Mouse (Mus musculus): ENCODE results near the gene Abcg4. TPM values are rescaled to one million over a fixed set of nuclear protein-coding genes. Genes with fewer than 3 reads are reported as not detected.
"Not testable (repeated sequence)": the region's sequence is repeated elsewhere in the genome, so short reads cannot be mapped to it uniquely, and the experiment has no call there.

The Abcg4 gene
- 1 to 10 TPM; 1.5 TPM for total RNA-seq (2021)
- long read RNA-seq, experiment 1, partial matches to known transcripts, result 0 of 1 reads
- long read RNA-seq, experiment 1, other reads (novel, unspliced or antisense), result 1 of 1 reads
- long read RNA-seq, experiment 2, partial matches to known transcripts, result 0 of 1 reads
- long read RNA-seq, experiment 2, other reads (novel, unspliced or antisense), result 1 of 1 reads

DNA sequence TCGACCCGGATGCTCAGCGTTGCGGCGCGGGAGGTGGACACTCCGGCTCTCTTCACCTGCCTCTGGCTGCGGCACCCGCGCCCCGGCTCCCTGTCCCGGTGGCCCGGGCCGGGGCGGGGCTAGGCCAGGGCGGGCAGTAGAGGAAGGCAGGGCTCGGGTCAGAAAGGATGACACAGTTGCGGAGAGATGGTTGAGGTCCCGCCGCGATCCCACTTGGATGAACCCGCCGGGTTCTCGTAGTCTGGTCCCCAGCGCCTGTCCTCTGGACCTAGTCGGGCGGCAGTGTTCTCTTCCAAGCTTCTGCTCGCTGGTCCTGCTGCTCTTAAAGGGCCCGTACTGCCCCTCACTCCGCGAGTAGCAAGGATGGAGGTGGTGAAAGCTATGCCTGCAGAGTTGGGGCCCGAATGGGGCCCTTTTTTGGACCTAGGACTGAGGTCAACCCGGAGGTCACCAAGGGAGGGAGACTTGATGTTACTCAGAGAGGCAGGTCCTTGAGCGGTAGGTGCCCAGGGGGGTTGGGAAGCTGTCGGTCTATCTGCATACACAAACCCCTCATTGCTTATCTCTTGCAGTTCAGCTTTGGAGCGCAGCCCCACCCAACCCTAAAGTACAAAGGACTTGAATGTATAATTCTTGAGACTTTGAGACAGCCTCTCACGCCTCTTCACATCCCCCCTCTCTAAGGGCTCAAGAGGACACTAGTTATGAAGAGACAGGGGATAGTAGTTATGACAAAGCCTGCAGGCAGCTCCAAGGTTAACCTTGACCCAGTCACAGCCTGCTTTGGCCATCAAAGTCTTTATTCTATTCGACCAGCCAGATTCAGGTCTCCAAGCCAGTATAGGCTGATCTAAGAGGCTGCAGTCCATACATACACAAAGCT is at the start of gene Abcg4:
TSS of gene Abcg4 (minus strand) at position 540 of the 883 bp plus-strand sequence.
- DNase-seq (ENCODE audit: low spot score in 2 of 2), result peak in 1 of 2 experiments; percentile 23

DNA sequence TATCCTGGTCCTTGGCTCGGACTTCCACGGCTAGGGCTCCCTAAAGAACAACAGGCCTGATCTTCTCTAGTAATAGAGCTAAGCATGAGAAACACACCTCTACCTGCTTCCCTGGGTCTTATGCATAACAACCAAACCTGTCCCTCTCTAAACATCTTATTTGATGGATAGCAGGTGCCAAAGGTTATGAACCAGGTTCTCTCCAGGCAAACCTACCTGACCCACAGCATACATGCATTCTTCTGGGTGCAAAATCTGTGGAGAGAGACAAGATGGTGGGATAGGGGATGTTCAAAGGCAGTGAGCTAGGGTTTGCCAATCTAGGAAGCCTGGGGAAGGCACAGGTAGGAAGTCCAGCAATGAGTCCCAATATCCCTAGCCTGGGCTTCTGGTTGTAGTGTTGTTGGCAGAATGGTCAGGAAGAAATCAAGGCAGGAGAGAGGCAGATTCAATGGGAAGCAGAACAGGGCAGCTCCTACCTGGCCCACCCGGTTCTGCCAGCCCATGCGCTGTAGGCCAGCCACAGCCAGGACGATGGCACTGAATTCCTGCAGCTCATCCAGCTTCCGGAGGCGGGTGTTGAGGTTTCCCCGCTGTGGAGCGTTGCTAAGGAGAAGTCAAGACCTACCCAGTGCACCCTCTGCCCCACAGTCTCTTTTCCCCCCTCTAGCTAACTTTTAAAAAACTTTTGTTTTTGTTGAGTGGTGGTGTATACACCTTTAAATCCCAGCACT is 49.2 kb upstream of the Abcg4 start:
- no peak for DNase-seq (ENCODE audit: low spot score in 2 of 2)

DNA sequence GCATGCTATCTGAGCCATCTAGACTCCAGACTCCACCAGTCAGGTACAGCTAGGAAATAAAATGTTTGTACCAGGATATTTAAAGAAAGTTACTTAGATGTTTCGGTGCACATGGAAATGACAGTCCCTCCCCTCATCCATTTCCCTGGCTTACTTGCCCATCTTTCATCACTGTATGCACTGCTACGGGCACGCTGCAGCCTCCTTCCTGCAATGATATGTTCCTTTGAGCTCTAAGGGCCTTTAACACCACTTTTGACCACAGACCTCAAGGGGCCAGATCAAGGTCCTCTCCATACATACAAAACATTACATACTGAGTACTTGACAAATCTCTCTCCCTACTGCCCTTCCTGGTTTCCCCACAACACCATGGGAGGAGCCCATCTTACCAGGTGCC is 48.5 kb upstream of the Abcg4 start:
- DNase-seq (ENCODE audit: low spot score in 2 of 2), result no peak

DNA sequence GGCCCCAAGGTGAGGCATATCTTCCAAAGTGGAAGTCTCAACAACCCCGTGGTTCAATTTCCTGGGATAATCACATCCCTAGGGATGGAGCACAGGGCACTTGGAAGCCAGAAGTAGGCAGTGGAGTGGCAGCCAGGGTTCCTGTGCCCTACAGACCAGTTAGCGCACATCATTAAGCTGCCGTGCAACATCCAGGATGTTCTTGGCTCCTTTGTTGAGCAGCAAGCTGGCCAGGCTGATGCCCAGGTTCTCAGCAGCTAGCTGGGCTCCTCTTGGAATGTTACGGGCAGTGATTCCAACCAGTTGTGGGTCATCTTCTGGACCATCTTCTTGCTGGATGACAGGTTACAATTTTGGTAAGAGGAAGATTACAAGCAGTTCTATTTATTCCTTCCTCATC is 48.1 kb upstream of the Abcg4 start:
- DNase-seq (ENCODE audit: low spot score in 2 of 2), result not testable (repeated sequence)

DNA sequence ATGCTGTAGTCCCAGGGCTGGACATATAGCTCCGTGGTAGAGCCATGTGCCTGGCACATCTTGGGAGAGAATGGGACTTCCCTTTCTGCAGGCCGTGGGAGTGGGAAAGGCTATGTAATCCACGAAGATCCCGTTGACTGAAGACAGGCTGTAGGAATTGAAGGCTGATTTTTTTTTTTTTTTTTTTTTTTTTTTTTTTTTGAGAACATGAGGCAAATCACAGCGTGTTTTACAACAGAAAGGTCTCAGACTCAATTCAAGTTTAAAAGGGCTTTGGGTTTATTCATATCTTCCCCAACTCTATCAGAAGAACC is 47.6 kb upstream of the Abcg4 start:
- DNase-seq (ENCODE audit: low spot score in 2 of 2), result no peak

DNA sequence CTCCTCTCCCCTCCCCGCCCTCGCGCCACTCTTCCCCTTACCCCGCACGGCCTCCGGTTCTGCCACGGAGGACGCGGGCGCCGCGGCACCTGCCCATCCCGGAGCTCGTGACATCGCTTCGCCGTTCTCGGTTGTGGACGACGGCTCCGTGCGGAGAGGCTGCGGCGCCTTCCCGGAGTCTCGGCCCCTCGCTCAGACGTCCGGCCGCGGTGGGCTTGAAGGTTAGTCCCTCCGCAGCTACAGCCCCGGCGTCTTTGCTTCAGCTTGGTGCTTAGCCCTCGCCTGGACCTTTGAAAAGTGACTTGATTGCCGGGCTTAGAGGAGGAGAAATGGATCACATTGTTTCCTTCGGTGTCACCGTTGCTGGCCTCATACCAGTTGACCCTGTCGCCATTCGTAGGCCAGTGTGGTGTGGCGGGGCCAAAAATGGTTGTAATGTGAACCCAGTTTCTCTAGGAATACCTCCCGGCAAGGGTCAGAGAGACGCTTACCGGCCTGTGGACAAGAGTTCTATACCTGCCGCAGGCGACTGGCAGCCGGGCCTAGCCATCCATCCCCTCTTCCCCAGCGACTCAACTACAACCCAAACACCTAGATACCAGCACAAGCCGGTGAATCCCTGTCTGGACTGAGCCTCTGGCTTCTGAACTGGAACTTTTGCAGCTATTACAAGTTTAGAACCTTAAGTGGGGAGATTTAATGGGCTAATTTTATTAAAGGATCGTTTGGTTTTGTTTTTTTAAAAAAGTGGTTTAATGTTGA is 47.1 kb upstream of the Abcg4 start:
- peak; percentile 48 for DNase-seq (ENCODE audit: low spot score in 2 of 2)

DNA sequence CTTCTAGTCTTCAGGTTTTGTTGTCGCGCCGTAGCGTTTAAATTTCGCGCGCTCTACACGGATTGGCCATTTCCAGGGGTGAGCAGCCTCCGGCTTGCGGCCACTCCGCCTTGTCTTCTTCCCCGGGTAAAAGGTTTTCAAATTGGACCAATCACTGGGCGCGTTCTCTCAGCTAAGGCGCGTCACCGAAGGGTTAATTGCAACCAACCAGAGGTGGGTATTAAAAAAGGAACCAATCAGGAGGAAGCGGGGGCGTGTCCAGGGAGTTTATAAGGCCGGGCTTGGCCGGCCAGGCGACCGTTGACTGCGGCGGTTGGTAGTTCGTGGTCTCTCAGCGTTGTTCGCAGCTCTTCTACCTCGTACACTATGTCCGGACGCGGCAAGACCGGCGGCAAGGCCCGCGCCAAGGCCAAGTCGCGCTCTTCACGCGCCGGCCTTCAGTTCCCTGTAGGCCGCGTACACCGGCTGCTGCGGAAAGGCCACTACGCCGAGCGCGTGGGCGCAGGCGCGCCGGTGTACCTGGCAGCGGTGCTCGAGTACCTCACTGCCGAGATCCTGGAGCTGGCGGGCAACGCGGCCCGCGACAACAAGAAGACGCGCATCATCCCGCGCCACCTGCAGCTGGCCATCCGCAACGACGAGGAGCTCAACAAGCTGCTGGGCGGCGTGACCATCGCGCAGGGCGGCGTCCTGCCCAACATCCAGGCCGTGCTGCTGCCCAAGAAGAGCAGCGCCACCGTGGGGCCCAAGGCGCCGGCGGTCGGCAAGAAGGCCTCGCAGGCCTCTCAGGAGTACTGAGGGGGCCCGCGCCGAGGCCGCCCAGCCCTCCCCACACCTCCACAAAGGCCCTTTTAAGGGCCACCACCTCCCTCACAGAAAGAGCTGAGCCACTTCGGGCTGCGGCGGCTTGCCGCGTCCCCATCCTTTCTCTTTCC is 46.2 kb upstream of the Abcg4 start, which contains the start of gene H2afx:
TSS of gene H2afx (plus strand) at position 299 of the 935 bp plus-strand sequence.
- peak; percentile 89 to 98 for DNase-seq (ENCODE audit: low spot score in 2 of 2)

DNA sequence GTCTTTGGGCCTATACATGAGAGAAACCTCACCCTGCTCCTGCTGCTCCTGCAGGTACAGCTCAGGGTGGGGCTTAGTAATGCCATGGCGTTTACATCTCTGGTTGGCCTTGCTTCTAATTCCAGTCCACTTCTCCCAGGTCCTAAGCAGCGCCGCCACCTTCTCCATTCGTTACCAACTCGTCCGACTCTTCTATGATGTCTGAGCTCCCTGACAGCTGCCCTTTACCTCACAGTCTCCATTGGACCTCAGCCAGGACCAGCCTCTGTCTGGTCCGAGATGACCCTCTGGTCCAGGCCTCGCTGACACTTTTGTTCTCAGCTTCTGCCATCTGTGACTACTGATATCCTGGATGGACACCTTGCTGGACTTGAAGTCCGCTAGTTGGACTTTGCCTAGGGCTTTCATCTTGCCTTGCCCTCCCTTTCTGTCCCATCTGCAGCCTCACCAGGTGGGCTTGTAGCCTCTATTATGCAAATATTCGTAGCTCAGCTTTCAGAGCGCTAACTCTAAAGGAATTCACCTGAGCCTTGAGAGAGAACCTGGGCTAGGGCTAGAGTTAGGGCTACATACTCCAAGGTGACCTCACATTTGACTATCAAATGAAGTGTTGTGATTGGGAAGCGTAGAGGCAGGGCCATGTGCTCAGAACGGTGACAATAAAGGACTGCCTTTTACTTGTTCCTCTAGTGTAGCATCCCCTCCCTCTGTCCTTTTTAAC is 44.7 kb upstream of the Abcg4 start:
- no peak for DNase-seq (ENCODE audit: low spot score in 2 of 2)

DNA sequence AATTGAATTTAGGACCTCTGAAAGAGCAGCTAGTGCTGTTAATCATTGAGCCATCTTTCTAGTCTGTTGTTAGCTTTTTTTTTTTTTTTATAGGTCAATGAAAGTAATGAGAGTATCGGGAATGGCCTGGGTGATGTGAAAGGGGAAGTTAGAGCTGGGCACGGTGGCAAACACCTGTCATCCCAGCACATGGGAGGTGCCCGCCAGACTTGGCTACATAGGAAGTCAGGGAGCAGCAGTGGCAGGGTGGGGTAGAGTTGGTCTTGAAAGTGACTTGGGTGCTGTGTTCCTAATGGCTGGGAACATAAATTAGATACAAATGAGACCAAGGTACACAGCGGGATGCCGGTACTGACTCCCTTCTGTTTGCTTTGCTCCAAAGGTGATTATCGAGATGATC is 42.3 kb upstream of the Abcg4 start:
- no peak for DNase-seq (ENCODE audit: low spot score in 2 of 2)

DNA sequence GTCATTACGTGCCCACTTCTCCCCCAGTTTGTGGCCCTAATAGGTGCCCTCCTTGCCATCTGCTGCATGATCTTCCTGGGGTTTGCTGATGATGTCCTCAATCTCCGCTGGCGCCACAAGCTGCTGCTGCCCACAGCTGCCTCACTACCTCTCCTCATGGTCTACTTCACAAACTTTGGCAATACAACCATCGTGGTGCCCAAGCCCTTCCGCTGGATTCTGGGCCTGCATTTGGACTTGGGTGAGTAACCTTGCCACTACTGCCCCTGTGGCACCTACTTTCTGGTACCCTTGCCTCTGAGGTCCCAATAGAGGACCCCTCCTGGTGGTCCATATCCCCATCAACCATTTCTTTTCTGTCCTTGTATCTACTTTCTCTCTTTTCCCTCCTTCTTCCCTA is 39.5 kb upstream of the Abcg4 start:
- no peak for DNase-seq (ENCODE audit: low spot score in 2 of 2)

DNA sequence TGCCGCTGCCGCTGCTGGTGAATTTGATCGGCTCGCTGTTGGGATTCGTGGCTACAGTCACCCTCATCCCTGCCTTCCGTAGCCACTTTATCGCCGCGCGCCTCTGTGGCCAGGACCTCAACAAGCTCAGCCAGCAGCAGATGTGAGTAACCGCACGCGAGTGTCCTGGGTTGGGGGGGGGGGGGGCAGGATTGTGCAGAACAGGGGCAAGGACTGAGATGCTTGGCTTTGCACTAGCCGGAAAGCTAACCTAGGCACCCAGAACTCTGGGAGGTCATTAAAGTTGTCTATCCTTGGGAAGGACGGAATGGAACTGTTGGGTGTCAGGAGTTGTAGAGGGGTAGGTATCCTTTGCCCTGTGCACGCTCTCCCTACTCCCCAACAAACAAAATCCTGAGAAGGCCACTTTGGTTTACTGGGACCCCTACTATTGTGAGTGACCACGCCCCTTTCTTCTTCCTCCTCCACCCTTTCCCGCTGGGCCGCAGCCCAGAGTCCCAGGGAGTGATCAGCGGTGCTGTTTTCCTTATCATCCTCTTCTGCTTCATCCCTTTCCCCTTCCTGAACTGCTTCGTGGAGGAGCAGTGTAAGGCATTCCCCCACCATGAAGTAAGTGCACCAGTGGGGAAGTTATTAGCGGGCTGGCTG is 38.8 kb upstream of the Abcg4 start:
- no peak for DNase-seq (ENCODE audit: low spot score in 2 of 2)

DNA sequence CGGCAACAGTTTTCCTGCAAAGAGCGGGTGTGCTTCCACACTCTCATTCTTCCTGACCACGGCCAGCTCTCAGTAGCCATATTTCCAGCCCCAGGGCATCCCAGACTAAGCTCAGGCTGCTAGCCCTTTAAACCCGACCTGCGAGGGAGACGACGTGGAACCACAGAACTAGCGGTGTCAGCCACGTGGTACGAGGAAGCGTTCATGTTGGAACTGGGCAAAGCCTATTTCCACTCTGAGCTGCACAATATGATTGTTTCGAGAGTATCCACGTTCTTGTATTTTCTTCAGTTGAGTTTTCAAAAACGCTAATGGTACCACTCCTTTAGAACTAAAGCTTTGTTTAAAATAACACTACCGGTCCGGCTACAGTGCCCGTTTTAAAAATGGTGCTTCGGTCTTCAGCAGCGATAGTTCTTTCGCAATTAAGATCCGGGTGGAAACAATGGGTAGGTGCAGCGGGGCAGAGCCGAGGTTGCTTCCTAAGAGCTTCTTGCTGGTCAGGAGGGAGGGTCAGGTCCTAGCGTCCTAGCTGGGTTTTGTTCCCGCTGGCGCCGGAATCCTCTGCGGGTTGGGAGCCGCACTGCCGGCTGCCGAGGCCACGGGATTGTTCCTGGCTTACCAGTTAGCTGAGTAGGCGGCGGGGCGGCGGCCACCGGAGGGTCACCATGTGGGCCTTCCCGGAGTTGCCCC is 38.1 kb upstream of the Abcg4 start:
- peak; percentile 63 to 80 for DNase-seq (ENCODE audit: low spot score in 2 of 2)

DNA sequence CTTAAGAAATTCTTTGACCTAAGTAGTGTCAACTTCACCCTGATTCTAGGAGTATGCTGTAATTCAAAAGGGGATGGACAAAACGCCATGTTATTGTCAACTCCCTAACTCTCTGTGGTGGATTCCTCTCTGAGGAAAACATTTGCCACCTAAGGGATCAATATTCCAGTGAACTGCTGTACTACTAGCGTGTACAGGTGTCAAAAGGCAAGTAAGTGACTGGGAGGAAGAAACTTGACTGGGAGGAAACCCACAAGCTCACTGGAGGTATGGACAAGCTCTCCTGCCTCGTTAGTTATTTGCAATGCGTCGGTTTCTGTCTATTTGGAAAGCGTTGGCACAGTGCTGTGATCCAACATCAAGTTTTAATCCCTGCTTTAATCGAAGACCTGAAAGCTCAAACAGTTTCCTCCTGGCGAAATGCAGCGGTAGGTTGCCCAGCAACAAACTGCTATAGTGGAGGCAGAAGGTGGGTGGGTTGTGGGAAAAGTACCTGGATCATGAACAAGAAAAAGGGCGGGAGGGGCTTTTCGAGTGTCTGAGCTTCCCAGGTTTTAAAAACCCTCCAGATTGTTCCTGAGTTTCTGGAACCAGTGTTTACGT is 37.5 kb upstream of the Abcg4 start, which contains the start of gene Dpagt1:
TSS of gene Dpagt1 (plus strand) at position 252 of the 603 bp plus-strand sequence.
- no peak for DNase-seq (ENCODE audit: low spot score in 2 of 2)

DNA sequence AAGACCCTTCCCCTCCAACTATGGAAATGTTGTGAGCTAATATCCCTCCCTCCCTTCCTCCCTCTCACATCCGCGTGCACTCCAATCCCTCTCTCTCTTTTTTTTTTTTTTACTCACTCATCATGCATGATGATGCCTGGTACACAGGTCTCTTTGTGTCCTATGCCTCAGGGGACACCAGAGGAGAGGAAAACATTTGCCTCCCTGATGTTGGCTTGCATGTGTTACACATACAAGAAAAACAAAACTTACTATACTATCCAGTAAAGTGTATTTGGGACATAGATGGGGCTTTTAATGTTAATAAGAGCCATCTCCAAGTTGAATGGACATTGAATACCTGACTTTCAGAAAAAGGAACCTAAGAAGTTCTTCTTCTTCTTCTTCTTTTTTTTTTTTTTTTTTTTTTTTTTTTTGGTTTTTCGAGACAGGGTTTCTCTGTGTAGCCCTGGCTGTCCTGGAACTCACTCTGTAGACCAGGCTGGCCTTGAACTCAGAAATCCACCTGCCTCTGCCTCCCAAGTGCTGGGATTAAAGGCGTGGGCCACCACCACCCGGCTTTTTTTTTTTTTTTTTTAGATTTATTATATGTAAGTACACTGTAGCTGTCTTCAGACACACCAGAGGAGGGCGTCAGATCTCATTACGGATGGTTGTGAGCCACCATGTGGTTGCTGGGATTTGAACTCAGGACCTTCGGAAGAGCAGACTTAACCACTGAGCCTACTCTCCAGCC is 36.8 kb upstream of the Abcg4 start:
- not testable (repeated sequence) for DNase-seq (ENCODE audit: low spot score in 2 of 2)

DNA sequence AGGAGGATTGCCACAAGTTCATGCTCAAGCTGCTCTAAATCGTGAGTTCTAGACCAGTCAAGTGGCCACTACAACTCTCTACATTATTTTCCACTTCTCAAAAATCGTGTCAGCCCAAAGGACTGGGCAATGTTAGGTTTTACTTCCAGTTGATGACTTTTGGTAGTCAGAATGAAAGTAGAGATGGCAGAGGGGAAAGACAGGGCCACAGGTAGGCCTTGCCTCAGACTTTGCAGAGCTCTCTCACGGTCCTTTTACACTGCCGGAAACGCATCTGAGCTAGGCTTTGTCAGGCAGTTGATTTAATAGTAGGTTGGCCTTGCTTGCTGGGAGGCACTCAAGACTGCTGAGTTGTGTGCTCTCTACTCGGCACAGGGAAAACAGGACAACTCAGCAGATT is 35.7 kb upstream of the Abcg4 start:
- DNase-seq (ENCODE audit: low spot score in 2 of 2), result no peak

DNA sequence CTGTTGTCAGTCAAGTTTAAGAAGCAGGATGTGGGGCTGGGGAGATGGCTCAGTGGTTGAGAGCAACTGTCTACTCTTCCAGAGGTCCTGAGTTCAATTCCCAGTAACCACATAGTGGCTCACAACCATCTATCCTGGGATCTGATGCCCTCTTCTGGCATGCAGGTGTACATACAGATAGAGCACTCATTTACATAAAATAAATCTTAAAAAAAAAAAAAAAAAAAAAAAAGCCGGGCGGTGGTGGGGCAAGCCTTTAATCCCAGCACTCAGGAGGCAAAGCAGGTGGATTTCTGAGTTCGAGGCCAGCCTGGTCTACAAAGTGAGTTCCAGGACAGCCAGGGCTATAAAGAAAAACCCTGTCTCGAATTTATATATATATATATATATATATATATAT is 35.2 kb upstream of the Abcg4 start:
- not testable (repeated sequence) for DNase-seq (ENCODE audit: low spot score in 2 of 2)

DNA sequence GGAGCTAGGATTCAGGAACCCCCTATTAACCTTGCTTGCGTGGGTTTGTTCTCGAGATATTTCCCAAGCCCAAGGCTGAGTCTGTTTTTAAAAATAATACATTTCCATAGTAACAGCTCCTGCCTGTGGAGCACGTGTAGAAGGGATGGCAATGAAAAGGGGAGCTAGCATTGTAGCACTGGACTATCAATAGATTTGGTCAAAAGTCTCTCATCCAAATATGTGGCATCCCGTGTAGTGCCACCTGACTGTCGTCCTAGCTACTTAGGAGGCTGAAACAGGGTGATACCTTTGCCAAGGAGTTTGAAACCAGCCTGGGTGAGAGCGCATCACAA is 32.4 kb upstream of the Abcg4 start:
- no peak for DNase-seq (ENCODE audit: low spot score in 2 of 2)

Measured in gastrocnemius, postnatal 4 days (tissue).